Mouse (Mus musculus) cerebellum, adult (tissue): ENCODE data around the gene Arhgap28.
A peak's percentile ranks its signal among the peaks of the same experiment; 100 is the strongest.

Experiments
- ATAC-seq: cut with Nextera tagmentation; 2 replicates; pipeline ENCODE4 v1.9.2; 2017; ENCODE audit warnings: mild to moderate bottlenecking, moderate library complexity, mixed read lengths; ENCODE audit not compliant: insufficient number of reproducible peaks, low FRiP score, low TSS enrichment

Arhgap28 gene

DNA sequence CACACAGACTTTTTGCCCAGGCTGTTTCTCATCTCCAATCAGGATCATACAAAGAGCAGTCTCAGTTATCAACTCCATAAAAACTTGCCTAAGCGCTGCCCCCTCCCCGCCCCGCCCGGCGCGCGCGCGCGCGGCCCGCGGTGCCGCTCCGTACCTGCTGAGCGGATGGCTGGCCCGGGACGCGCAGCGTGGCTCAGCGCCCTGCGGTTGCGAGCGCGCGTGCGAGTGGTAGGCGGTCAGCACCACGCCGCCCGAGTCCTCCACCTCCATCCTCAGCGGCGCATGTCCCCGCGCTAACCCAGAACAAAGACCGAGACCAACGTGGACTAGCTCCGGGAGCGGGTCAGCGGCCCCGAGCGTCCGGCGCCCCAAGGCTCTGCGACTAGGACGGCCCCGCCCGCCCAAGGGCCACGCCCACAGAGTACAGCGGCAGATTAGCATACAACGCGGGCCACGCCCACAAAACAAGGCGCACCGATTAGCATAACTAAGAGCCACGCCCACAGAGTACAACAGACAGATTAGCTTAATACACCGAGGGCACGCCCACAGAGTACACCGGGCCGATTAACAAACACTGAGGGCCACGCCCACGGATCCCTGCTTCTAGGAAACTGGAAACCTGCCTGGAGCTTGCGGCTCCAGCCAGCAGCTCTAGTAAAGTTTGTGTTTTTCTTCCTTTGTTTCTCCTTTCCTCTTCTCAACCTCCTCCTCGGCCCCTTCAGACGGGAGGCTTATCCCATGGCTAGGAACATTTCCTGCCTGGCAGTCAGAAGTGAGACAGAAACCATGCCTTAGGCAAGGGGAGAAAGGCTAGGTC lies at the start of gene Arhgap28:
Arhgap28 (minus strand) TSS at position 380 of the 820 bp plus-strand sequence.
- peak; percentile 59 for ATAC-seq

DNA sequence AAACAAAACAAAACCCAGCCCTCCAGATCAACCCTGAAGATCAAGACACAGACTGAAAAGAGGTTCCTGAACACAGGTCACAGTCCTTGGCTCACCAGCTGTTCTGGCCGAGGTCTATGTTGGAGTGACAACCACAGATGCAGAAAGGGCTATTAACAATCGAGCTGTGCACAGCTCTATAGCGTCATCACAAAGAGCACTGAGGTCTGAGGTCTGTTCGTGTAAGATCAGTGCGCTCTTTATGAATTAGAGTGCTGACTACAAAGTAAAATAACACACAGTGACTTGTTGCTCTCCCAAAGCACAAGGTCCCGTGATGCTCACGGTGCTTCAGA lies 42.4 kb upstream of the Arhgap28 start:
- ATAC-seq, result no peak

DNA sequence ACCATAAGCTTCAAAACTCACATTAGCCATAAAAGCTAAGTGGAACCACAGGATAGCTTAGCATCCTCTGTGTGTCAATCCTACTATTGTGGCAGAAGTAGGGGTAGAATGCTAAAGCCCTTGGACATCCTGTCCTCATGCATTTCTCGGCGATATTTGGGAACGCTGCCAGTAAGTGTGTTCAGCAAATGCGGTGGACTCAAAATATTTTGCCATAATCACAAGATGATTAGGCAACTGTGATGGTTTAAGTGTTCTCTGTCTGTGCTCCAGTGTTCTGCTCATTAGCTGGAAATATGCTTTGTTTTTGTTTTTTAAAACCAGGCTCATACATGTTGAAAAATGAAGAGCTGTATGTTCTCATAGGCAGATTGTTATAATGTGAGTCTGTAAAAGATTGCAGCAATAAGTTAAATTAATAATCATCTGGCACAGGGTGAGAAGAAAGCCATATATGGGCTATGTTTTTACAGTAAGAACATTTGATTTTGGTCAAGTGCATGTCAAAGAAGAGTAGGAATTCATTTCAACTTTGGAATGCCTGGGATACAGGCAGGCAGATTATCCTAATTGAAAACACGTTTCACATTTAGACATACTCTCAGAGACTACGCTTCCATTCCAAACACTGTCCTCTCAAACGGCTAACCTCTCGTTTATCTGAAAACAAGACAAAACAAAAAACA lies 41.9 kb upstream of the Arhgap28 start:
- no peak for ATAC-seq

GRCm38 (mm10) chr17:68042377-68042776 lies 38.5 kb upstream of the Arhgap28 start:
- ATAC-seq, result no peak

DNA sequence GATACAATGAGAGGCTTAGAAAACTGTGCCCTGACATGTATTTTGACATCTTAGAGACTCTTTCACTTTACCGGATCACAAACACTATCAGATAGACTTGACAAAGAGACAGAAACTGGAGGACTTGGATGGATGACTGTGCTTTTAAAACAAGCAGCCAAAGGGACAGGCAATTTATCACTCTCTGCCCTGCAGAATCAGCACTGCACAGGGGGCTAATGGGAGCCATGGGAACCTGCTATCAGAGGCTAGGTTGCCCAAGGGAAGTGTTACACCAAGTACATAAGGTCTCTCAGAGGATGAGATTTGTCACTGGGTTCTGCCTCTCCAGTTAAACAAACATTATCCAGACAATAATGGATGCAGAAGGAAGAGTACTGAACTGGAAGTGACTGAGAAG lies 33.1 kb upstream of the Arhgap28 start:
- ATAC-seq, result no peak

- no peak for ATAC-seq
Measured at GRCm38 (mm10) chr17:68029495-68029894, 25.6 kb upstream of the Arhgap28 start.

GRCm38 (mm10) chr17:68028519-68028918 lies 24.6 kb upstream of the Arhgap28 start:
- ATAC-seq, result no peak

DNA sequence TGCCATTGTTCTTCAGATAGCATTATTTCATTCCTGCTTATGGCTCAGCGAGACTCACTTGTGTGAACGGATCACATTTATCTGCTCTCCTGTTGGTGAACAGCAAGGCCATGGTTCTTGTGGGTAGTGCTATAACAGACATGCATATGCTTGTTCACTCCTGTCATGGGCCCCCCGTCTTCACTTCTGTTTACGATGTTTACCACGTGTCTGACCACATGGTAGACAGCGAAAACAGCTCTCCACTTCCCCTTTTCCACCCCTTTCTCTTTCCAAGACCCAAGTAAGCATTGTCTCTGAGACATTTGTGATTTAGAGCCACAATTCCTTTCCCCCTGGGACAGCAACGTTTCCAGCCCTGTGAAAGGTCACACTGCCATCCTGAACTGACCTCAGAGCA lies 20.4 kb upstream of the Arhgap28 start:
- no peak for ATAC-seq

DNA sequence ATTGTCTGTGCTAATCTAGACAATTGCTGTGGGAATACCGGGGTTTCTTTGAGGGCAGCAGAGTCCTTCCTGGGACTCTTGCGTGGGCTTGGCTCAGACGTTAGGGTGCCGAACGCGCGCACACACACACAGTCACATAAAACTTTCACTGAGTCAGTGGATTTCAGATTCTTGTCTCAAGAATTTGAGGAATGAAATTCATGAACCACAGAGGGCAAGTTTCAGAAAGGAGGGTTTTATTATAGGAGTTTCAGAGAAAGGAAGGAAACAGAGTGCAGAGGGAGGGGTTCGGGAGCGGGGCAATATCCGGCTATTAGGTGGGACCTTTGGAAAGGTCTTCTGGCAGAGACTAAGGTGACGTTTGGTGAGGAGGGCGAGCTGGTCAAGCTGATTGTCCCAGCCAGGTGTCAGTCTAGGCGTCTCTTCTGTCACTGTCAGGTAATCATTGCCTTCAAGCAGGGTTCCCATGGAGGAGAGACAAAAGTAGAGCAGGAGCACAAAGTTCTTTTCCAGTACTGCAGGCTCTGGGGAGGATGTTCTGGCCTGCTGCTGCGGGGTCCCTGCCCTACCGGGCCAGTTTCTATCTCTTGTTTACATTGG lies 15.6 kb upstream of the Arhgap28 start:
- no peak for ATAC-seq

DNA sequence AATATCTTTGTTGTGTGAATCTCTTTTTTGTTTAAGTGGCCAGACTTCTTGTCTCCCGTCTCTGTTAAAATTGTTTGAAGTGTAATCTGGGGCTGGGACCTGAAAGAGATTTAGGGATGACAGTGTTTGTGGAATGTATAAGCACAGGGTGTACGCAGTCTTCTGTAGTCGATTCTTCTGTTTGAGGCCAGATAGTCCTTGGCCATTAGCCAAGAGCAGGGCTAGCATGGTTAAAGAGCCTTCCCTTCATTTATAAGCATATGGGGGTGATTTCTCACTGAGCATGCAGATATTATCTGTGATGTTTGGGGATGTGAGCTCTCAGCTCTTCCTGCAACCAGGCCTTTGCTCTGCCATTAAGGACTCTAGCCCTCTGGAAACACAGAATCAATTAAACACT lies 13.2 kb upstream of the Arhgap28 start:
- ATAC-seq, result no peak

DNA sequence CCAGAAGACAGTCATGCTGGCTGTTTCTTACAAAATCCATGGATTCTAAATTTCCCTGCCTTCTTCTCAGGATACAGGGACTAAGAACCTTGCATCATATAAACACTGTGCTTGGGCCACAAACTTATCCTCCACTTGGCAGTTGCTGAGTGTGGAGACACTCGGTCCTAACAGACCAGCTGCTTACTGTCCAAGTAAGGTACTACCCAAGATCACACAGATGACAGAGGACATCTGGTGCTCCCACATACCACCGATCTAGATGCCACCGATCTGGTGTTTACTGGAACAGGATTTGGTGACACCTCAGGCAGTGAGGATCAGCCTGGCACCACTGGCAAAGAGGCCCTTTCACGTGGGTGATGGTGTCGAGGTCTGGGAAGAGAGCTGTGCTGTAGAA lies 7.7 kb upstream of the Arhgap28 start:
- ATAC-seq, result no peak

GRCm38 (mm10) chr17:68010041-68010440 lies 6.1 kb upstream of the Arhgap28 start:
- ATAC-seq, result no peak

DNA sequence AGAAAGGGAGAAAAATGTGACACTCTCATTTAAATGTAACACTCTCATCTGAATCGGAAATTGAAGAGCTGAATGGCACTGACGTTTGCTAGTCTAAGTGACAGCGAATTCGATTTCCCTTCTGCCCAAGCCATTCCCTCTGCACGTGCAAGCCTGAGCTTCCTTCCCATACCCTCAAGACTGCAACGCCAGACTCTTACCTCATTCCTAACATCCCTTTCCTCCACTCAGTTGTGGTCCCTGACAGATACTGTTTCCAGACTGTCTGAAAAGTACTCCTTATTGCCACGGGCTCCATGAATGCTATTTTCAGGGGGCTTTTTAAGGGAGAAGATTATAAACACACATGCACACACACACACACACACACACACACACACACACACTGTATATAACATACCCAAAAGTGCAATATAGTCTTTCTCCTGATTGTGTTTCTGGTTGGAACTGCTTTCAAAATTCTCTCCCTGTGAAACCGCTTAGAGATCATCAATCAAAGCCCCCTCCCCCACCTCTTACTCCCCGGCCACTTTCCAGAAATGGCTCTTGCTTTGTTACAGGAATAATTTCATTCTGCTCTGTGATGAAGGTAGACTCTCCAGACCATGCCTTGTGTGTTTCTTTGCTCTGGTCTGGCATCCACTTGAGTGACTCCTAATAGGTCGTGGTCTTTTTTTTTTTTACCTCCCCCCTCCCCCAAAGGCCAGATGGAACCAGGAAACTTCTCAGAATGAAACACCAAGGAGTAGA lies 836 bp upstream of the Arhgap28 start:
- ATAC-seq, result no peak

DNA sequence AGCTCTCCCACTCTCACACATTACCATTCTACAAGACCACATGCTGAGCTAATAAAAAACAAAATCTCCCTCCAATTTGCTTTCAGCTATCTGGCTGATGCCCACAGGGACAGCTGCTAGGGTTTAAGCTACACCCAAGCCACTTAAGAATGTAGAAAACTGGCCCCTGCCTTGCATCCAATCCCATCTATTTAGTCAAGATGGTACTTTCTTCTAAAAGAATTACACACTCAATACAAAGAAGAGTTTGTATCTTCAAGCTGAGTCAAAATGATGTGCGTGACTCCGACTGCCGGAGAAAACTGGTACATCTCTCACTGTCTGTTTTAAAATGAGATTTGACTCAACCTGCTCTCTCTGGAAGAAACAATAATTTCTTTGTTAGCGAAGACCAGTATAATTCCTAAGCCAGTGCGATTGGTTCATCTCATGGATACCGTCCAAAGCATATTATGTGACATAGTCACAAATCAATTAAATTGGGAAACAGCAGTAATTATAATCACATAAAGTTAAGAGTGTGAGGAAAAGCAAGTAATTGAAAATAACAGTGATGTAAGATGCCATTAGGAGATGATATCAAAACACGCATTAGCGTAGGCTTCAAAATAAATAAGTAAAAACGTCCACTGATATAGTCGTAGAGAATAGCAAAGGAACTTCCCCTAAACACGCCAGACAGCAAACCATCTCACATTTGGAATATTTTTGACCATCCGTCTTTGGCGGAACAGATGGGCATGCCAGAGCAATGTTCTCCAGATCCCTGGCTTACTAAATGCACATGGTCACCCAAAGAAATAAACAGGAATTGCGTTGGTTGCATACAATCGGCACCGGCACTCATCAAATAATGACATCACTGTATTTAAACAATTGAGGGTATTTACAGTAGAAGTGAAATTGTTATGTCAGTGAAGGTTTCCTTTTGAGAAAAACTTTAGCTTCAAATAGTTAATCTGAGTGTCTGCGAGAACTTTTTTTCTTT lies 1.0 kb downstream of the Arhgap28 start:
- no peak for ATAC-seq

DNA sequence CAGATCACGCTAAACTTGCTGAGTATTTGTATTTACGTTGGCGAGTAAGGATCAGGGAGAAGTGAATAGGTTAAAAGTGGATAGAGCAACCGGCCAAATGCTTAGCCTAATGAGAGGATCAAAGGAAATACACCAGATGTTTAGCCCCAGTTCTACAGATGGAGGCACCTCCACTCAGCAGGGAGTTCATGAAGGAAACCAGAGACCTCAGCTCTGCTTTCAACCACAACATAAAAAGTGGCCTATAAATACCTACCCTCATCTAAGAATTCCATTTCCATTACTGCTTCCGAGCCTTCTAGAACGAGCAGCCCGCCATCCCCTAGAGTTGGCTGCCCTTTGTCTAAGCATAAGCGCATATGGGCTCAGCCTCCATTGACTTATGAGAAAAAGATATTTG lies 4.1 kb downstream of the Arhgap28 start:
- ATAC-seq, result no peak

- no peak for ATAC-seq
Measured at GRCm38 (mm10) chr17:67996769-67997155, 7.2 kb downstream of the Arhgap28 start.

DNA sequence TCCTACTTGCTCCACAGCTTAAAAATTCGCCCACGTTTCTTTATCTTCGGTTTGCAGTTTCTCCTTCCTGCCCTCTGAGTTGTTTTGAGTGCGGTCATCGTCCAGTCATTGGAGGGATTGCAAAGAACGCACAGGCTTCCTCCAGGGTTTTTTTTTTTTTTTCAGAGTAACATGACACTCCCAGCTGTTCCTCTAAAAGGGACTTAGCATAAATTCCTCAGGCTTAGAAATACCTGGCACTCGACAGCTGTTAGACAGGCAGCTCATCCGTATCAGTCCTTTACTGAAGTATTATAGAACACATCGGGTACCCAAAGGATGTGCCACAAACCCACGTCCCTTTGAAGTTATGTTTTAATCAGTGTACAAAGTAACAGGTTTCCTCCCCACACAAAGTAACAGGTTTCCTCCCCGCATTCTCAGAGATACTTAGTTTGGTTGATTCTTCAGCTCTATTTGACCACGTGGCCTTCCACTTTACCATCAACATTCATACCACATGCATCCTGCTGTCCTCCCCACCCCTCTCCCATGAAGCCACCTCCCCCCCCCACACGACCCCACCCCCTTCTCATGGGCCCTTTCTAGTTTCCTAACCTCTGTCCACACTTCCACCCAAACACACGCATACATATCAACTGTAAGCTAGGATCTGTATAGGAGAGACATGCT lies 7.7 kb downstream of the Arhgap28 start:
- no peak for ATAC-seq

DNA sequence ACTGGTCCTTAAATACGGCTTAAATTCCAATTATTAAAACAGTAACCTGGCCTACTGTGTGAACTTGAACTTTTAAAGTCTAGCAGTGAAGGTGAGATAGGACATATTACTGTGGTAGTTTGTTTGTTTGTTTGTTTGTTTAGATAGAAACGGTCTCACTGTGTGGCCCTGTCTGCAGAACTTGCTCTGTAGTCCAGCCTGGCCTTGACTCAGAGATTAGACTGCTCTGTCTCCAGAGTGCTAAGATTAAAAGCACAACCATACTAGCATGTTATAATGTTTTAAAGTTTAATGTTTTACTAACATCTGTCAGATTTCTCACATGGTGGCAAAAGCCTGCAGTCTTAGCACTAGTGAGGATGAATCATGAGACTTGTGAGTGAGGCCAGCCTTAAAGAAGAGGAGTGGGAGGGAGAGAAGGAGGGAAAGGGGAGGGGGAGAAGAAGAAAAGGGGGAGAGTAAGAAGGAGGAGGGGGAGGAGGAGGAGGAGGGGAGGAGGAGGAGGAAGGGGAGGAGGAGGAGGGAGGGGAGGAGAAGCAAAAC lies 8.6 kb downstream of the Arhgap28 start:
- no peak for ATAC-seq

DNA sequence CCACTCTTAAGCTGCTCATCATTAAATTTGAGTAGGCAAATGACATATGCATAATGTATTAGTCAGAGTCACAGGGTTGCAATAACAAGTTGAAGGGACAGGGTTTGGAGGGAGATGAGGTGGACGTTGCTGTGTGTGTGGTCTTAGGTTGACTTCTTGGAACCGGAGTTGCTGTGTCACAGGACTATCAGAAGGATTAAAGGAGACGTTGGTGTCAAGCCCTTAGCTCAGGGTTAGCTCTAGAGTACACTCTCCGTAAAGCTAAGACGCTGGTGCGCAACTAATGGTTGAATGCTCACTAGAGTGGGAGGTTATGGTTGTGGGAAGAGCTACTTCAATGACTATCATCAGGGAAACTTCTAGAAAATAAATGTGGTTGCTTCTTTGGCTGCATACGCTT lies 9.1 kb downstream of the Arhgap28 start:
- no peak for ATAC-seq
